Mouse (Mus musculus) hindbrain, embryonic 11.5 days (tissue): Measurements from ENCODE around the gene Hal. TPM values are rescaled to one million over a fixed set of nuclear protein-coding genes. Genes with fewer than 3 reads are reported as not detected.

ENCODE experiments used
- ATAC-seq: fragments of 200-750 bp; cut with Nextera tagmentation; 2 replicates; pipeline ENCODE4 v1.8.0; 2017; ENCODE audit warnings: mild to moderate bottlenecking, moderate TSS enrichment, moderate library complexity; ENCODE audit not compliant: low FRiP score
- DNase-seq: peaks from one replicate; pipeline ENCODE4 v3.0.0-alpha.2; 2015; ENCODE audit warnings: low spot score
- H3K27ac ChIP-seq: fragments of 300-500 bp; sonication (generic); 2 replicates; pipeline ENCODE4 v1.5.1; 2014; ENCODE audit warnings: mild to moderate bottlenecking, low read depth, low read length
- H3K27me3 ChIP-seq: fragments of 300-500 bp; sonication (generic); 2 replicates; pipeline ENCODE4 v1.6.1; 2014; ENCODE audit warnings: mild to moderate bottlenecking, low read length, moderate library complexity, mixed read lengths; ENCODE audit not compliant: control insufficient read depth, insufficient read depth
- H3K36me3 ChIP-seq: fragments of 300-500 bp; sonication (generic); 2 replicates; pipeline ENCODE4 v1.6.1; 2014; ENCODE audit warnings: mild to moderate bottlenecking, low read length, moderate library complexity, mixed read lengths; ENCODE audit not compliant: control insufficient read depth, insufficient read depth
- H3K4me1 ChIP-seq: fragments of 300-500 bp; sonication (generic); replicated peaks from 2 replicates; pipeline ENCODE4 v1.6.1; 2014; ENCODE audit warnings: low read length, mixed read lengths; ENCODE audit not compliant: control insufficient read depth, insufficient read depth
- H3K4me2 ChIP-seq: fragments of 300-500 bp; sonication (generic); replicated peaks from 2 replicates; pipeline ENCODE4 v1.6.1; 2014; ENCODE audit warnings: mild to moderate bottlenecking, low read depth, low read length
- H3K4me3 ChIP-seq: fragments of 300-500 bp; sonication (generic); 2 replicates; pipeline ENCODE4 v1.5.1; 2014; ENCODE audit warnings: low read depth, low read length
- H3K9ac ChIP-seq: fragments of 300-500 bp; sonication (generic); 2 replicates; pipeline ENCODE4 v1.6.1; 2014; ENCODE audit warnings: low read depth, low read length
- H3K9me3 ChIP-seq: fragments of 300-500 bp; sonication (generic); 2 replicates; pipeline ENCODE4 v1.6.1; 2016; ENCODE audit warnings: low read length; ENCODE audit not compliant: control insufficient read depth
- WGBS: fragments of 180-500 bp; shearing (Covaris S2); extraction: QIAGEN DNeasy Blood & Tissue Kit; methylation state at CpG from one replicate; pipeline ENCODE4 v1.1.7; 2014; 5-methylcytosine and 5-hydroxymethylcytosine counted together
- polyA plus RNA-seq: library from polyadenylated mRNA; unstranded; fragments of >200 nt; fragmentation: Nextera tagmentation; extraction: Ambion mirVana; gene quantifications from 2 replicates; pipeline ENCODE4 v1.2.1, GENCODE M21; 2014

Gene Hal
- polyA plus RNA-seq, 1 experiment from 2014 or later = 0.42 TPM

GRCm38 (mm10) chr10:93519756-93520155 lies 31.2 kb downstream of the Hal start:
- WGBS = 89% methylated on average over 5 of the region's 5 CpGs
- no peaks in the 10 kb centered on the region for H3K9me3 ChIP-seq

GRCm38 (mm10) chr10:93520994-93521393 lies 32.4 kb downstream of the Hal start:
- ATAC-seq = no peak
- Histone ChIP-seq H3K36me3 (no peaks in the 10 kb centered on the region), H3K4me3 (no peak overlapping the region), H3K27ac (no peak overlapping the region), H3K27me3 (no peaks in the 10 kb centered on the region), H3K9me3 (no peaks in the 10 kb centered on the region), H3K4me2 (no peak overlapping the region), H3K9ac (no peak overlapping the region), H3K4me1 (no peaks in the 10 kb centered on the region)
- no peak for DNase-seq
- 67% methylated on average over 4 of the region's 4 CpGs for WGBS

More at GRCm38 (mm10) chr10:93519756-93520155, 31.2 kb downstream of the Hal start:
- ATAC-seq (no peak), DNase-seq (no peak)
- Histone ChIP-seq H3K4me2 (no peak overlapping the region), H3K4me1 (no peaks in the 10 kb centered on the region), H3K27me3 (no peaks in the 10 kb centered on the region), H3K27ac (no peak overlapping the region), H3K36me3 (no peaks in the 10 kb centered on the region), H3K9ac (no peak overlapping the region), H3K4me3 (no peak overlapping the region)

- no peak overlapping the region for H3K4me2 ChIP-seq
Observed at GRCm38 (mm10) chr10:93525329-93525728, 36.8 kb downstream of the Hal start.

GRCm38 (mm10) chr10:93538287-93538686 lies 49.7 kb downstream of the Hal start:
- H3K4me2 ChIP-seq = no peak overlapping the region
- H3K4me3 ChIP-seq = no peak overlapping the region
- no peaks in the 10 kb centered on the region for H3K27me3 ChIP-seq
- H3K9me3 ChIP-seq = no peaks in the 10 kb centered on the region
- H3K9ac ChIP-seq = no peak overlapping the region
- DNase-seq (no peak), ATAC-seq (no peak)
- WGBS = 88% methylated on average over 2 of the region's 2 CpGs
- H3K4me1 ChIP-seq = no peaks in the 10 kb centered on the region
- no peak overlapping the region for H3K27ac ChIP-seq
- no peaks in the 10 kb centered on the region for H3K36me3 ChIP-seq

More at GRCm38 (mm10) chr10:93525329-93525728, 36.8 kb downstream of the Hal start:
- 79% methylated on average over 1 of the region's 1 CpGs for WGBS
- Histone ChIP-seq H3K27me3 (no peaks in the 10 kb centered on the region), H3K9ac (no peak overlapping the region), H3K4me3 (no peak overlapping the region), H3K4me1 (no peaks in the 10 kb centered on the region), H3K36me3 (no peaks in the 10 kb centered on the region), H3K27ac (no peak overlapping the region), H3K9me3 (no peaks in the 10 kb centered on the region)
- no peak for DNase-seq
- no peak for ATAC-seq

GRCm38 (mm10) chr10:93538818-93539217 lies 50.2 kb downstream of the Hal start:
- H3K36me3 ChIP-seq = no peaks in the 10 kb centered on the region
- 54% methylated on average over 6 of the region's 6 CpGs for WGBS
- H3K9ac ChIP-seq = no peak overlapping the region
- no peak overlapping the region for H3K4me2 ChIP-seq
- H3K9me3 ChIP-seq = no peaks in the 10 kb centered on the region
- no peaks in the 10 kb centered on the region for H3K4me1 ChIP-seq
- no peak for ATAC-seq
- no peak overlapping the region for H3K27ac ChIP-seq
- DNase-seq = no peak
- H3K27me3 ChIP-seq = no peaks in the 10 kb centered on the region
- H3K4me3 ChIP-seq = no peak overlapping the region

GRCm38 (mm10) chr10:93539775-93540430 lies 51.3 kb downstream of the Hal start, which contains the start of gene Amdhd1:
TSS of gene Amdhd1 (minus strand) at chr10:93540033.
- ATAC-seq (peak; percentile 93), DNase-seq (peak; percentile 84)
- 5% methylated on average over 35 of the region's 35 CpGs for WGBS
- Histone ChIP-seq H3K36me3 (no peaks in the 10 kb centered on the region), H3K9me3 (no peaks in the 10 kb centered on the region), H3K4me2 (peak within 1 kb of the TSS; percentile 73), H3K27me3 (no peaks in the 10 kb centered on the region), H3K27ac (no peak within 1 kb of the TSS), H3K4me1 (no peaks in the 10 kb centered on the region), H3K9ac (peak within 1 kb of the TSS; percentile 33; the same call in 1 of the 2 replicates), H3K4me3 (peak within 1 kb of the TSS; percentile 28)

- Histone ChIP-seq H3K4me3 (peak within 1 kb of the TSS; percentile 28), H3K27me3 (no peaks in the 10 kb centered on the region), H3K27ac (no peak within 1 kb of the TSS), H3K36me3 (no peaks in the 10 kb centered on the region), H3K9me3 (no peaks in the 10 kb centered on the region), H3K4me2 (peak within 1 kb of the TSS; percentile 73), H3K4me1 (no peaks in the 10 kb centered on the region), H3K9ac (peak within 1 kb of the TSS; percentile 33; the same call in 1 of the 2 replicates)
- peak; percentile 19; the same call in 1 of the 2 replicates for ATAC-seq
- 71% methylated on average over 17 of the region's 17 CpGs for WGBS
- DNase-seq = no peak
Observed at GRCm38 (mm10) chr10:93540431-93541210, 52.1 kb downstream of the Hal start, which contains the start of gene Ccdc38. TSS of gene Ccdc38 (plus strand) at chr10:93540632.

GRCm38 (mm10) chr10:93541585-93541984 lies 53.0 kb downstream of the Hal start:
- Histone ChIP-seq H3K36me3 (no peaks in the 10 kb centered on the region), H3K4me1 (no peaks in the 10 kb centered on the region), H3K4me2 (no peak overlapping the region), H3K9me3 (no peaks in the 10 kb centered on the region), H3K27ac (no peak overlapping the region), H3K27me3 (no peaks in the 10 kb centered on the region), H3K9ac (no peak overlapping the region), H3K4me3 (no peak overlapping the region)
- 90% methylated on average over 1 of the region's 1 CpGs for WGBS
- ATAC-seq (no peak), DNase-seq (no peak)
